Mouse (Mus musculus): ENCODE measurements around the gene Hopx. TPM values are rescaled to one million over a fixed set of nuclear protein-coding genes. Genes with fewer than 3 reads are reported as not detected.

Gene Hopx
- total RNA-seq, 1 experiment from 2014 or later, result 10.5 TPM

- no peak for DNase-seq
These were observed 17.7 kb upstream of the Hopx start for GRCm38 (mm10) chr5:77132457-77133135.

GRCm38 (mm10) chr5:77131879-77132278 is 17.0 kb upstream of the Hopx start:
- DNase-seq, result no peak

GRCm38 (mm10) chr5:77130310-77131020 is 15.5 kb upstream of the Hopx start:
- no peak for DNase-seq

DNA sequence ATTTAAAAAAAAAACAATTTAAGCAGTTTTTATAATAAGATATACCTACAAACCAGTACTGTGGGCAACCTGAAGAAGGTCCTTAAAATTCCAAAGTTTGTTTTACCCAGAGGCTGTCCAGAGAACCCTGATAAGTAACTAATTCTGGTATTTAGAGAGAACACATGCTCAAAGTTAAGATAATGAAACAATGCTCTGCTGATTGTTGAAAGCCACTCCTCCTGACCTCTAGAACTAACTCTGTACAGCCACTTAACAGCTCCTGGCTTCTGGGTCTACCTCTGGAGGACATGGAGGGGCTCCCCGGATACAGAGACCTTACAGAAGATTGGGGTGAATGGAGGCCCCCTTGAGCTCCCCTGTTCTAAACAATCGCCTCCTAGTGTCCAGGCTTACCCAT is 15.0 kb upstream of the Hopx start:
- no peak for DNase-seq

DNA sequence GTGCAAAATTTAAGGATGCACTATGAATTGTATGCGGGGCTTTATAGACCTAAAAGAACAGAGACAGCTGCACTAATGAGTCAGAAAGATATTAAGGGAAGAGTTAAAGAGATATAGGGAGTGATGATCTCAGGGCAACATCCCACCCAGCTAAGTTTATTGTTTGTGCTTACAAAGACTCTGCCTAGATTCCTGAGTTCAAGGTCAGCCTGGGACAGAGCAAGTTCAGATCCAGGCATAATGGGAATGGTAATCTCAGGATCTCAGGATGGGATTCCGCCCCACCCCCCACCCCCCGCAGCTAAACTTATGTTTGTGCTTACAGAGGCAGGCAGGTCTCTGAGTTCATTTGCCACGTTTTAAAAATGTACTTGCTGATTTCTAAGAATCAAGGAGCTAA is 13.9 kb upstream of the Hopx start:
- DNase-seq, result no peak

DNA sequence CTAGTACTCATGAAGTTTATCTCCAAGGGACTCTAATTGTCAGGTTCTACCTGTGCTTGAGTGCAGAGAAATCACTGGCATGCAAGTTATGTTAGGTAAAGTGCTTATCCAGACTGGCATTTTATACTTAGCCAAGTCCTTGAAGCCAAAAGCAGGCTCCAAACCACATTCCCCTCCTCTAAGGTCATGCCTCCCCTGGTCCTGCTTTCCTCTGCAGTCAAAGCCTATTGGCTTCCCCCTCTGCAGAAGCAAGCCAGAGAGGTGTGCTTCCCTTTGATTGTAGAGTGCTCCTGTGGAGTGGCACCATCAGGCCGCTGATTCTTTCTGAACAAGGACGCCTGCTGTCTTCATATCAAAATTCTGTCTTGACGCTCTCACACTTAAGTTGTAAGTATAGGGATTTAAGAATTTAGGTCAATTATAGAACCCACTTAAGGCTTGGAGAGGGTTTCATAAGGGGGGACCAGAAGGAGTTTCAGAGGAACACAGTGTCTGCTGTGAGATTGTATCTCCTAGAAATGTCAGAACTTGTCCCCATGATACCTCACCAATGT is 11.6 kb upstream of the Hopx start:
- DNase-seq, result no peak

- peak; percentile 80 for DNase-seq
These were observed 9.9 kb upstream of the Hopx start for GRCm38 (mm10) chr5:77124817-77125283.

- no peak for DNase-seq
These were observed 9.2 kb upstream of the Hopx start for GRCm38 (mm10) chr5:77124165-77124564.

DNA sequence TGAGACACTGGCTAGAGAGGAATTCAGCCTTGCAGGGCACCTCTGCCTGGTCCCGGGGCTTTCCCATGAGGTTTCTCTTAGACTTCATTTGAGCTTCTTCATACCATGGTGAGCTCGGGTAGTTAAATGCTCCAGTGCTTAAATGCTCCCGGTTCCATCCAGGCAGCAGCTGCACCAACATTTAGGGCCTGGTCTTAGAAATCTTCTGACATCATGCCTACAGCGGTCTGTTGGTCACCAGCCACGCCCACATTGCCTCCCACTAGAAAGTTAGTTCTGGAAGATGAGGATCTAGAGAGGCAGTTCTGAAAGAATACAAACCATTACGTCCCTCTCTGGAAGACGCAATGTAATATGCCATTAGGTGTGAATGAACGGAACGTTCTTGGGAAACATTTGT is 8.7 kb upstream of the Hopx start:
- DNase-seq, result no peak

GRCm38 (mm10) chr5:77122254-77123192 is 7.6 kb upstream of the Hopx start:
- no peak for DNase-seq

DNA sequence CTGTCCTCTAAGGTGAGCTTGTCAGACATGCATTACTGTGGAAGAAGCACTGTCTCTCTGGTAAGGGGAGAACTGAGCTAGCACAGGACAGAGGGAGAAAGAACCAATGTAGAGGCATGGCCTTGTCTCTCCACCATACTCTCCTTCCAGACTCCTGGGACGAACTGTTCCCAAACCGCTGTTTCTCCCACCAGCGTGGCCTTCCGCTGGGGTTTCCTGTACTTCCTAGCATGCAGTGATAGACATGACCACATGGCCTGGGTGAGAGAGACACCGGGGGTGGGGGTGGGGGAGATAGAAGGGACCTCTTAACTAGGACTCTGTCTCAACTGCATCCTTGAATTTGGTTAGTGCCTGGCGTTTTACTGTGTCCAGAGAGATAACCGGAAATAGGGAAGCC is 5.8 kb upstream of the Hopx start:
- DNase-seq, result no peak

- DNase-seq, result no peak
These were observed 4.8 kb upstream of the Hopx start for GRCm38 (mm10) chr5:77119475-77120422.

- DNase-seq, result no peak
These were observed 811 bp upstream of the Hopx start for GRCm38 (mm10) chr5:77115732-77116131.

DNA sequence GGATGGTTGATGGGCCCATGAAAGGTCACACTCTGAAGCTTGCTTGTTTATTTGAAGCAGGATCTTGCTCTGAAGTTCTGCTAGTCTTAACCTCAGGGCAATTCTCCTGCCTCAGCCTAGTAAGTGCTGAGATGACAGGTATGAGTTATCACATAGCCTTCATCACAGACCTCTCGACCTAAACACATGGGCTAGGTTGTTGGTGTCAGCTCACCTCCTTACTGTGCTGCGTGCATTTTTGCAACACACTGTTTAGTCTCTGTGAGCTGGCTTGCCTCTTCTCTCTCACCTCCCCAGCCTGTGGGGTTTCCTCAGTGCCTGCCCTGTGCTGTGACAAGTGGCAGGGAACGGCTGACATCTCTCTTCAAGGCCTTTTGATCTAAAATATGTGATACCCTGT is 1.1 kb downstream of the Hopx start:
- no peak for DNase-seq

- no peak for DNase-seq
These were observed 2.9 kb downstream of the Hopx start for GRCm38 (mm10) chr5:77112066-77112465.

DNA sequence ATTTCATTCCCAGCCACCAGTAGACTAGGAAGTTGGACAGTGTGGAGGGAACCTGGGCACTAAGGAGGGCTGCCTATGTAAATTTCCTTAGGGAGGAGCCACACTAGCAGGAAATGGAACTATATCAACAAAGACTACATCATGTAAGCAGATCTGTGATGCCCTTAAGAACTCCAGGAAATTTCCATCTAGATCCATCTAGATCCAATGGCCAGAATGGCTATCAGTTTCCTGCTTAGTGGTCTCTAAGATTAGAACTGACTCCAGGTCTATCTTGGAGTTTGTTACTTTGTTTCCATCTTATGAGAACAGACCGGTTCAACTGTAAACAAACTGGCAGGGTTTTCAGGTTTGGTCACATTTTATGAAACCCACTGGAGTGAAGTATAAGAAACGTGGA is 5.1 kb downstream of the Hopx start:
- DNase-seq, result no peak

DNA sequence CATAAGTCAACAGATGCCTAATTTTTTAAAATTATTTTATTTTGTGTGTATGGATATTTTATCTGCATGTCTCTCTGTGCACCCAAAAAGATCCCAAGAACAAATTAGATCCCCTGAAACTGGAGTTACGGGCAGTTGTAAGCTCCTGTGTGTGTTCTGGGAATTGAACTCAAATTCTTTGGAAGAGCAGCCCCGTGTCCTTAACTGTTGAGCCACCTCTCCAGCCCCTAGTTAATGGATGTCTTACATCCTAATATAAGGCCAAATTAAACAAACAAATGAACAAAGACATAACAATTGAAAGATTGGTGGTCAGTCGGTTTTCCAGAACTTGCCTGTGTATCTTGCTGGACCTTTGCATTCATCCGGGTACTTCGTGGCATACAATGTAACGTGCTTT is 6.1 kb downstream of the Hopx start:
- DNase-seq, result no peak

- DNase-seq, result no peak
These were observed 7.6 kb downstream of the Hopx start for GRCm38 (mm10) chr5:77107146-77107822.

DNA sequence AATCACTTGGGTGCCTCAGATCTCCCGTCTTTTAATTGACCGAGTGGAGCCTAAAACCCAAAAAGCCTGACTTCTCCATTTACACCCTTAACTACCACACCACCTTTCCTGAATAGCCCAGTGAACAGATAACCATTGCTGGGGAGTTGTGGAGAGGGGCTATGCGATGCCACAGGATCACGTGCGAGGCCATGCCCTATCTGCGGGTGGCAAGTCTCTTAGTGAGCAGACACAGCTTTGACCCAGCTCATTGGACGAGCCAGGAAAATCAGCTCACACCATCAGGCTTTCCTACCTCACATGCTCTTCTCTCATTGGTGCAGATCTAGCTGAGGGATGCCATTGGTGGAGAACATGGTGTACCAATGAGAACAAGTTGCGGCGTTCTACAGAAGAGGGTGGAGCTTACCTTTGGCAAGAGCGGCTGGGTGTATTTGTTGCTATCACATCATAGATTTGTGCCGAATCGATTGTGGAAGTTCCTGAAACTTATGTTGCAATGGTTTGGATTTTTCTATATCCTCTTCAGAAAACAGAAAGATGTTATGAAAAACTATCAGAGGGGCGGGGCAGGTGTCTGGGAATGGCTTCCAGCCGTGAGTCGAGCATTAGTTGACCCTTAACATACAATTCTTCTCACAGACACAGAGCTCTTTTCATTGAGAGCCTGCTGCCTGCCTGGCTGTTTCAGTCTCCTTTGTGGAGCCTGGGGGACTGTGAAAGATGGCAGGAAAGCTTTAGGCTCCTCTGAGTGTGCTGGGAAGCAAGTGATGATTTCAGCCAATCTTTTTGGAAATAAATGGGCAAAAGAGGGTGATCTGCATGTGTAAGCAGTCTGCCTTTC is 12.2 kb downstream of the Hopx start:
- DNase-seq, result no peak

- DNase-seq, result no peak
These were observed 14.2 kb downstream of the Hopx start for GRCm38 (mm10) chr5:77100691-77101090.
